Mouse (Mus musculus): ENCODE measurements at regions not wholly inside any gene's neighbourhood (a gene's known extent, or its start where the extent isn't known, plus 50 kb on each side); places are given as distances from the start of the nearest gene placed in this dataset.
"Not testable (repeated sequence)": the region's sequence is repeated elsewhere in the genome, so short reads cannot be mapped to it uniquely, and the experiment has no call there.

DNA sequence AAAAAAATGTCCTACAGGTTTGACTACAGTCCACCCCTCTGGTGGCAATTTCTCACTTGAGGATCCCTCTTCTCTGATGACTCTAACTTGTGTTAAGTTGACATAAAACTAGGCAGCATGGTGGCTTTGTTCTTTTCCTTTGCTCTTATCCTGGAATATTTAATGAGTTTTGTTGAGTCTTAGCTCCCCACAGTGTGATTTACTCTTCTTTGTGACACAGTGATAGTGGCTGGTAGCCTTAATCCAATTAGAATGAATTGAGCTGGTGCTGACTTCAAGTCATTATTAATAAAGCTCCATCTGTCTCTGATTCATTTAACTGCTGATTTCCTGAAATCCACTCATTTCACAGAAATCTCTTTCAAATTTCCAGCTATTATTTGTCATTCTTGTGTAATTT lies 553.7 kb upstream of the Chrm3 start:
- H3K9me3 ChIP-seq (ENCODE audit: low read length): no peaks in the 10 kb centered on the region

DNA sequence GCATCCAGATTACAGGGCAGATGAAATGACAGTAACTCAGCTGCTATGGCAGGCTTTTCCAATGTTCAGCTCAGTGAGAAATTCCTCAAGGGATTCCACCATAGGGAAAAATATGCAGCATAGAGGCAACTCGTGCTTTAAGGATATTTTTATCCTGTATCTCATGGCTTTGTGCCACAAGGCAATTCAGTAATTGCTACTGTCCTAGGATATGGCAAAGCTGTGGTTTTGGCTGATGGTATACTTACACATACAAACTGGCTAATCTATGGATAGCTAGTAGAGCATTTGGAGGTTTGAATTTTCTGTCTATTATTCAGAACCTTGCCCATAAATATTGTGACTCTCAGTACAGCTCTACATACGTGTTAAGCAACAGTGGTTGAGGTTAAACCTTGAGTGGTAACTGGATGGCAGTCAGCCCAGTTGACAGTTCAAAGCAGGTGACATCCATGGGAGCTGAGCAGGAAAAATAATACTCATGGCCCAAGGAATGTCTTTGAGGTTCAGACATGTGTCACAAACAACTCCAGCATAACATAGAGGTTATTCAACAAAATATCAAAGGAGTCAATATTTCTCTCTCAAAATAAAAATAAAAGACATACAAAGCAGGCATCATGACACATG lies 548.6 kb upstream of the Chrm3 start:
- Histone ChIP-seq H3K36me3 (ENCODE audit: insufficient read depth, low read length) (no peaks in the 10 kb centered on the region), H3K4me1 (ENCODE audit: insufficient read depth, low read length) (no peaks in the 10 kb centered on the region), H3K27me3 (ENCODE audit: insufficient read depth, low read length) (no peaks in the 10 kb centered on the region), H3K27ac (ENCODE audit: low read length) (no peak overlapping the region), H3K4me3 (ENCODE audit: low read length) (no peak overlapping the region), H3K9ac (replicated peaks; ENCODE audit: low read length) (no peak overlapping the region), H3K4me2 (replicated peaks; ENCODE audit: low read depth, low read length) (no peak overlapping the region), H3K9me3 (ENCODE audit: low read length) (no peaks in the 10 kb centered on the region)
- ATAC-seq (ENCODE audit: low FRiP score, low TSS enrichment): no peak
- 39% methylated on average over 2 of the region's 2 CpGs for WGBS

More for the DNA sequence above, 553.7 kb upstream of the Chrm3 start:
- H3K9ac ChIP-seq (replicated peaks; ENCODE audit: low read length): no peak overlapping the region
- H3K4me1 ChIP-seq (ENCODE audit: insufficient read depth, low read length): no peaks in the 10 kb centered on the region
- H3K27me3 ChIP-seq (ENCODE audit: insufficient read depth, low read length): no peaks in the 10 kb centered on the region
- H3K4me3 ChIP-seq (ENCODE audit: low read length): no peak overlapping the region
- ATAC-seq (ENCODE audit: low FRiP score, low TSS enrichment): no peak
- no peak overlapping the region for H3K4me2 ChIP-seq (replicated peaks; ENCODE audit: low read depth, low read length)
- no peaks in the 10 kb centered on the region for H3K36me3 ChIP-seq (ENCODE audit: insufficient read depth, low read length)
- H3K27ac ChIP-seq (ENCODE audit: low read length): no peak overlapping the region

DNA sequence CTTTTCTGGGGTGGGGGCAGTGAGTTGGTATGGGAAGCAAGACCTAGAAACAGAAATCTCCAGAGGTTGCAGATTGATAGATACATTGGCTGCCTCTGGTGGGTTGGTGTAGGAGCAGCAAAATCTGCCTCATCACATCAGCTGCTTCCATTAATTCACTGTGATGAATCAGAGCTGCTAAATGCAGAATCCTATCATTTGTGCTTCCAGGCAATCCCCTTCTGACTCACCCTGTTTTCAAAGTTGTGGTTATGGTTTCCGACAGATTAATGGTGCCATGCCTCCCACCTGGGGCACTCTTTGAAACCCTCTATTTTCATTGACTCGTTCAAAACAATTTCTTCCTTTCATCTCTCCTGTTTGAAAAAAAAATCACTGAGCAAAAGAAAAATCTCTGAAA lies 507.2 kb upstream of the Chrm3 start:
- Histone ChIP-seq H3K27ac (ENCODE audit: low read length) (no peak overlapping the region), H3K36me3 (ENCODE audit: insufficient read depth, low read length) (no peaks in the 10 kb centered on the region), H3K4me2 (replicated peaks; ENCODE audit: low read depth, low read length) (no peak overlapping the region), H3K4me3 (ENCODE audit: low read length) (no peak overlapping the region), H3K27me3 (ENCODE audit: insufficient read depth, low read length) (no peaks in the 10 kb centered on the region), H3K4me1 (ENCODE audit: insufficient read depth, low read length) (no peaks in the 10 kb centered on the region), H3K9ac (replicated peaks; ENCODE audit: low read length) (no peak overlapping the region), H3K9me3 (ENCODE audit: low read length) (no peaks in the 10 kb centered on the region)
- 46% methylated on average over 2 of the region's 2 CpGs for WGBS
- no peak for ATAC-seq (ENCODE audit: low FRiP score, low TSS enrichment)

DNA sequence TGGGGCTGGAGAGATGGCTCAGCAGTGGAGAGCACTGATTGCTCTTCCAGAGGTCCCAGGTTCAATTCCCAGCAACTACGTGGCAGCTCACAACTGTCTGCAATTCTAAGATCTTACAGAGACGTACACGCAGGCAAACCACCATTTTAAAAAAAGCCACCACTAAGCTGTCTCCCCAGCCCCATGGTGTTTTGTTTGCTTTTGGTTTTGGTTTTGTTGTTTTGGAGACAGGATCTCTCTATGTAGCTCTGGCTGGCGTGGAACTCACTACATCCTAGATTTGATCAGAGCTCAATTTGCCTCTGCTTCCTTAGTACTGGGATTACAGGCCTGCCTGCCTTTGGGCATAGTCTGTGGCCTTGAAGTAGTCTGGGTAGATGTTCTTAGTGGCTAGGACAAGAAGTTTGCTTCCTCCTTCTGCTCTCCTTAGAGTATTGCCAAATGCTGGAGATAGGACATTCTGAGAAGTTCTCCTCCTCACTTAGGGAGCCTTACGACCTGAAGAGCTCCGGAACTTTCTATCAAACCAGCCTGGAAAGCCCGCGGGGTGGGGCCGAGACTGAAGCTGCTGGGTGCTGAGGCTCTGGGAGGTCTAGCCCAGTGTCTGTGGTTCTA lies 495.4 kb upstream of the Chrm3 start:
- WGBS: 97% methylated on average over 9 of the region's 9 CpGs
- not testable (repeated sequence) for H3K27me3 ChIP-seq (ENCODE audit: insufficient read depth, low read length); H3K9ac ChIP-seq (replicated peaks; ENCODE audit: low read length); H3K27ac ChIP-seq (ENCODE audit: low read length); H3K4me1 ChIP-seq (ENCODE audit: insufficient read depth, low read length); H3K4me2 ChIP-seq (replicated peaks; ENCODE audit: low read depth, low read length); H3K4me3 ChIP-seq (ENCODE audit: low read length); ATAC-seq (ENCODE audit: low FRiP score, low TSS enrichment); H3K9me3 ChIP-seq (ENCODE audit: low read length); H3K36me3 ChIP-seq (ENCODE audit: insufficient read depth, low read length)

DNA sequence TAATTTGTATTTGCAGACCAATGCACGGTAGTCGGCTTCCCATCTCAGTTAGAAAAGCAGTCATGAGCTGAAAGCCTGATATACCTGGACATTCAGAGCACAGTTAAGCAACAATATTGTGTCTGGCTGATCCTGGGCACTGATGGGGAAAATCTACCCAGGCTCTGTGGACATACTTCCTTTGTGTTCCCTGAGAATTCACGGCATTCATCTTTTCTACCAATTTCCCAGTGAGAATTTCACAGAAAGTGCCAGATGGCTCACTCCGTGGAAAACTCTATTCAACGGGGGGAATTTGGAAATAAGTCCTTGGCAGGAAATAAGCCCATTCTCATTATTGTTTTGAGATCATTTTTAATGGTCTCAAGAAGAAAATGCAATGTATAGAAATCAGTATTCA lies 484.6 kb upstream of the Chrm3 start:
- no peaks in the 10 kb centered on the region for H3K9me3 ChIP-seq (ENCODE audit: low read length)

DNA sequence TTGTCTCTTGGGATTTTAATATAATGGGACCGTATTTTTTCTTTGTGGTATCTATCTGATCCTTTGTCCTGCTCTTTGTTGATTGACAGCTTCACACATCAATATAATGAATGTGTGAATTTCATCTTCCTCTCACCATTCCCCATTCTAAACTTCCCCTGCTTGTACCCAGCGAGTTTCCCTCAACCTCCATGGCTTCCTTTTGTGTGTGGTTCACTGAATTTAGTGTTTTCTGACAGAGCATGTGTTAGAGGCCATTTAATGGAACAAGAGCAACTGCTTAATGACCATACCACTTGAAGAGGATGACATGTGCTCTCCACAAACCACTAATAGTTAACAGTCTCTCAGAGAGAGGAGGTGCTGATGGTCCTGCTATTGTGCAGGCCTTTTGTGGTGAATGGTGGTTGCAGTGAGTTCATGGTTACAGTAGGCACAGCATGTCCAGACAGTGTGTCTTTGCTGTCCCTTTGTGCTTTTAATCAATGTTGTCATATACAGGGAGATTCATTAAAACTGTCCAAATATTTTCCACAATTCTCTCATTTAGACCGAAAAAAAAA lies 438.8 kb upstream of the Chrm3 start:
- no peak overlapping the region for H3K27ac ChIP-seq (ENCODE audit: low read length)
- H3K36me3 ChIP-seq (ENCODE audit: insufficient read depth, low read length): no peaks in the 10 kb centered on the region
- no peaks in the 10 kb centered on the region for H3K27me3 ChIP-seq (ENCODE audit: insufficient read depth, low read length)
- WGBS: 72% methylated on average over 3 of the region's 3 CpGs
- H3K4me1 ChIP-seq (ENCODE audit: insufficient read depth, low read length): no peaks in the 10 kb centered on the region
- no peak overlapping the region for H3K9ac ChIP-seq (replicated peaks; ENCODE audit: low read length)
- no peak for ATAC-seq (ENCODE audit: low FRiP score, low TSS enrichment)
- H3K4me2 ChIP-seq (replicated peaks; ENCODE audit: low read depth, low read length): no peak overlapping the region
- H3K4me3 ChIP-seq (ENCODE audit: low read length): no peak overlapping the region
- no peaks in the 10 kb centered on the region for H3K9me3 ChIP-seq (ENCODE audit: low read length)

More for the DNA sequence above, 484.6 kb upstream of the Chrm3 start:
- Histone ChIP-seq H3K4me1 (ENCODE audit: insufficient read depth, low read length) (no peaks in the 10 kb centered on the region), H3K9ac (replicated peaks; ENCODE audit: low read length) (no peak overlapping the region), H3K4me2 (replicated peaks; ENCODE audit: low read depth, low read length) (no peak overlapping the region), H3K36me3 (ENCODE audit: insufficient read depth, low read length) (no peaks in the 10 kb centered on the region), H3K27ac (ENCODE audit: low read length) (no peak overlapping the region), H3K27me3 (ENCODE audit: insufficient read depth, low read length) (no peaks in the 10 kb centered on the region), H3K4me3 (ENCODE audit: low read length) (no peak overlapping the region)
- WGBS: 85% methylated on average over 5 of the region's 5 CpGs
- ATAC-seq (ENCODE audit: low FRiP score, low TSS enrichment): no peak
